Mouse (Mus musculus): ENCODE data around the gene Trim65. TPM values are rescaled to one million over a fixed set of nuclear protein-coding genes. Genes with fewer than 3 reads are reported as not detected.

Trim65 gene
- polyA plus RNA-seq, 1 experiment from 2014 or later, result 5.7 TPM

- Histone ChIP-seq H3K4me2 (no peak overlapping the region; the same call in 1 of the 2 replicates), H3K36me3 (peaks cover 11% of the 10 kb centered on the region; the same call in 1 of the 2 replicates), H3K9me3 (no peaks in the 10 kb centered on the region)
These were observed 30.4 kb upstream of the Trim65 start for GRCm38 (mm10) chr11:116161312-116161711.

DNA sequence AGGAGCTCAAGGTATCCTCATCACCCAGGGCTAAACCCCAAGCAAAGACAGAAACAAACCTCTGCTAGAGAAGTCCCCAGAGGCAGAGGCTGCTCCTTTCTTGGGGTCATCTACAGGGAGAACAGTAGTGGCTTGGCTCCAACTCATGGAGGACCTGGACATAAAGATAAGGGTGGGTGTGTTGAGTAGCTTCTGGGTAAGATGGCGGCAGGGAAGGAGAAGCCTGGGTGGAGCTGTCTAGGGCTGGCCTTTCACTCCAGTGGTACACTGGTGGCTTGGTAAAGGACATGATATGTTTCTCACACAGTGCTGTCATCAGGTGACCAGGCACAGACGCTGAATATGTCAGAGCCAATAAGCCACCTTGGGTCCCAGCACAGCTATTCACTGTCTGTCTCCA is 20.0 kb upstream of the Trim65 start:
- WGBS, result 91% methylated on average over 2 of the region's 2 CpGs
- no peaks in the 10 kb centered on the region; the same call in 1 of the 2 replicates for H3K4me1 ChIP-seq
- H3K27ac ChIP-seq, result no peak overlapping the region
- no peaks in the 10 kb centered on the region for H3K9me3 ChIP-seq
- peak; percentile 63; the same call in 1 of the 2 replicates for ATAC-seq (ENCODE audit: insufficient read depth, low FRiP score, low read depth)
- H3K27me3 ChIP-seq (replicated peaks), result no peaks in the 10 kb centered on the region
- no peak overlapping the region for H3K4me3 ChIP-seq (replicated peaks)
- no peak overlapping the region for H3K4me2 ChIP-seq
- peaks cover 51% of the 10 kb centered on the region for H3K36me3 ChIP-seq
- H3K9ac ChIP-seq, result no peak overlapping the region

More at GRCm38 (mm10) chr11:116161312-116161711, 30.4 kb upstream of the Trim65 start:
- H3K4me3 ChIP-seq (replicated peaks), result no peak overlapping the region
- H3K9ac ChIP-seq, result no peak overlapping the region
- 0 out of 2 replicates have a peak, but pooled peaks have one; percentile 27 for ATAC-seq (ENCODE audit: insufficient read depth, low FRiP score, low read depth)
- 42% methylated on average over 12 of the region's 12 CpGs for WGBS
- peaks cover 4% of the 10 kb centered on the region for H3K4me1 ChIP-seq
- no peaks in the 10 kb centered on the region for H3K27me3 ChIP-seq (replicated peaks)
- H3K27ac ChIP-seq, result peak overlapping the region; percentile 68; the same call in 1 of the 2 replicates

DNA sequence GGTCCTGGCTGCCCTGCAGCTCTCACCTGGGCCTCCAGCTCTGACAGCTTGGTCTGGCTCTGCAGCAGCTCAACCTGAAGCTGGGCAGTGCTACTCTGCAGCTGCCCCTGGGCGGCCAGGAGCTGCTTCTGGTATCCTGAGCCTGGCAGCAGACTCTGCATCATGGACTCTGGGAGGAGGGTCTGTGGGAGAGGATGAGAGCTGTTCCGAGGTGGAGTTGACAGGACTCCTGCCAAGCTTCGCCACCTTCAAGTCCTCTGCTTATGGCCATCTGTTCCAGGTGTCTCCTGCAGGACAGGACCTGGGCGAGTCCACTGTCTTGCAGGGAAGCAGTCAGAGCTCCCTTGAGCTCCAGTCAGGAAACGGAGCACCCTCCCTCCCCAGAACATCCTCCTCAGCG is 18.4 kb upstream of the Trim65 start:
- Histone ChIP-seq H3K27ac (no peak overlapping the region), H3K4me2 (no peak overlapping the region), H3K4me3 (replicated peaks) (no peak overlapping the region), H3K27me3 (replicated peaks) (no peaks in the 10 kb centered on the region), H3K9me3 (no peaks in the 10 kb centered on the region), H3K36me3 (peaks cover 56% of the 10 kb centered on the region), H3K9ac (no peak overlapping the region), H3K4me1 (no peaks in the 10 kb centered on the region; the same call in 1 of the 2 replicates)
- ATAC-seq (ENCODE audit: insufficient read depth, low FRiP score, low read depth), result no peak
- 77% methylated on average over 6 of the region's 6 CpGs for WGBS

DNA sequence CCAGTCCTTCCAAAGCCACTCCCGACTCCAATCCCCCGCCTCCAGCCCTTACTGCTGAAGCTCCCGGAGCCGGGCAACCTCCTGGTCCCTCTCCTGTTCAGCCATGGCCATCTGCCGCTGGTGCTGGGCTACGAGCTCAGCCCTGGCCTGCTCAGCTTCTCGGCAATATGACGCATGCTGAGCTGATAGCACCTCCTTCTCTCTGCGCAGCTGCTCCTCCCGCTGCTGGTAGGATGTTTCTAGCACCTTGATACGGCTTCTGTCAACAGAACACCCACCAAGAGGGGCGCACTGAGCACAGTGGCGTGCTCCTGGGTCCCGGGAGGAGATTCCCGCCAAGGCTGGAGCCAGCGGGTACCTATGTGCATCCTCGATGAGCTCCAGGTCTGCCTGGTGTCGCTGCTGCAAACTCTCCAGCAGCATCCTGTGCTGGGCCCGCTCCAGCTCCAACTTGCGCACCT is 17.9 kb upstream of the Trim65 start:
- no peaks in the 10 kb centered on the region for H3K9me3 ChIP-seq
- 56% methylated on average over 20 of the region's 20 CpGs for WGBS
- no peak overlapping the region for H3K4me2 ChIP-seq
- H3K9ac ChIP-seq, result no peak overlapping the region
- no peak for ATAC-seq (ENCODE audit: insufficient read depth, low FRiP score, low read depth)
- no peaks in the 10 kb centered on the region for H3K27me3 ChIP-seq (replicated peaks)
- no peak overlapping the region for H3K27ac ChIP-seq
- H3K36me3 ChIP-seq, result peaks cover 59% of the 10 kb centered on the region
- no peak overlapping the region for H3K4me3 ChIP-seq (replicated peaks)
- no peaks in the 10 kb centered on the region; the same call in 1 of the 2 replicates for H3K4me1 ChIP-seq

DNA sequence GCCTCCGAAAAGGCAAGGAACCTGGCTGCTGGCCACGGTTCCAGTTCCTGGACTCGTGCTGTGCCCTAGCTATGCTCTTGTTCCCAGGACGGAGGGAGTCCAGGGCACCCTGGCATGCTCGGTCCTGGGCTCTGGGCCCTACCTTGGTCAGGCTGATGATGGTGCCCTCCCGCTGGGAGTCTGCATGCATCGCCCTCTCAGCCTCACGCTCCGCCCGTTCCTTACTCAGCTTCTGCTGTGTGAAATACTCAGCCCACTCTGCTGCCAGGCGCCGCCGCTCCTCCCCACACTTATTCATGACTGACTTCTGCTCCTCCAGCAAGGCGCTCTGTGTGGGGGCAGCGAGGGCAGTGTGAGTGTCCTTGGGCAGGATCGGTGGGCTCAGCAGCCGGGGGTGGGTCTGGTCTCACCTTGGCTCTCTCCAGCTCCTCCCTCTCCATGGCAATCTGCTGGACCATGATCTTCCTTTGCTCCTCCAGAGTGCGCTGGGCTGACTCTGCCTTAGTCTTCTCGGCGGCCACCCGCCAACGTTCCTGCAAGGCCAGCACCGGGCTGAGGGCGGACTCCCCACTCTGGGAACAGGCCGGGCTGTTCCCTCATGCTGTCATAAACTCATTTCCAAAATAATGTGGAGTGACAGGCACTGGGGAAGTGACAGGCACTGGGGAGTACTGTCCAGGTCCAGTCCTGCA is 15.5 kb upstream of the Trim65 start:
- Histone ChIP-seq H3K4me1 (no peaks in the 10 kb centered on the region; the same call in 1 of the 2 replicates), H3K9me3 (no peaks in the 10 kb centered on the region), H3K9ac (no peak overlapping the region), H3K36me3 (peaks cover 60% of the 10 kb centered on the region), H3K27ac (peak overlapping the region; percentile 72; the same call in 1 of the 2 replicates), H3K27me3 (replicated peaks) (no peaks in the 10 kb centered on the region), H3K4me2 (no peak overlapping the region), H3K4me3 (replicated peaks) (no peak overlapping the region)
- 78% methylated on average over 25 of the region's 25 CpGs for WGBS
- no peak for ATAC-seq (ENCODE audit: insufficient read depth, low FRiP score, low read depth)

- H3K9me3 ChIP-seq, result no peaks in the 10 kb centered on the region
- H3K27ac ChIP-seq, result peak overlapping the region; percentile 72
- H3K4me2 ChIP-seq, result no peak overlapping the region
- ATAC-seq (ENCODE audit: insufficient read depth, low FRiP score, low read depth), result no peak
- WGBS, result 60% methylated on average over 18 of the region's 18 CpGs
- no peaks in the 10 kb centered on the region for H3K27me3 ChIP-seq (replicated peaks)
- H3K4me3 ChIP-seq (replicated peaks), result no peak overlapping the region
- no peaks in the 10 kb centered on the region; the same call in 1 of the 2 replicates for H3K4me1 ChIP-seq
- no peak overlapping the region for H3K9ac ChIP-seq
- peaks cover 57% of the 10 kb centered on the region for H3K36me3 ChIP-seq
These were observed 14.8 kb upstream of the Trim65 start for GRCm38 (mm10) chr11:116145481-116146293.

- Histone ChIP-seq H3K36me3 (peaks cover 42% of the 10 kb centered on the region), H3K9ac (no peak overlapping the region), H3K27me3 (replicated peaks) (no peaks in the 10 kb centered on the region), H3K4me2 (no peak overlapping the region), H3K4me1 (peaks cover 6% of the 10 kb centered on the region), H3K4me3 (replicated peaks) (no peak overlapping the region), H3K27ac (no peak overlapping the region), H3K9me3 (no peaks in the 10 kb centered on the region)
- ATAC-seq (ENCODE audit: insufficient read depth, low FRiP score, low read depth), result no peak
- 86% methylated on average over 3 of the region's 3 CpGs for WGBS
These were observed 12.5 kb upstream of the Trim65 start for GRCm38 (mm10) chr11:116143468-116143867.

- Histone ChIP-seq H3K27me3 (replicated peaks) (no peaks in the 10 kb centered on the region), H3K27ac (no peak overlapping the region), H3K9me3 (no peaks in the 10 kb centered on the region), H3K9ac (no peak overlapping the region), H3K4me3 (replicated peaks) (no peak overlapping the region), H3K36me3 (peaks cover 31% of the 10 kb centered on the region), H3K4me1 (peaks cover 10% of the 10 kb centered on the region), H3K4me2 (no peak overlapping the region)
- no peak for ATAC-seq (ENCODE audit: insufficient read depth, low FRiP score, low read depth)
- 68% methylated on average over 10 of the region's 10 CpGs for WGBS
These were observed 11.5 kb upstream of the Trim65 start for GRCm38 (mm10) chr11:116142211-116142991.

- H3K36me3 ChIP-seq, result peaks cover 14% of the 10 kb centered on the region
- no peaks in the 10 kb centered on the region for H3K9me3 ChIP-seq
- H3K9ac ChIP-seq, result peak within 1 kb of the TSS; percentile 80
- H3K4me2 ChIP-seq, result peak within 1 kb of the TSS; percentile 75
- H3K4me3 ChIP-seq (replicated peaks), result peak within 1 kb of the TSS; percentile 97
- peak; percentile 94 for ATAC-seq (ENCODE audit: insufficient read depth, low FRiP score, low read depth)
- H3K27ac ChIP-seq, result peak within 1 kb of the TSS; percentile 74
- H3K27me3 ChIP-seq (replicated peaks), result no peaks in the 10 kb centered on the region
- under 1% methylated on average over 60 of the region's 60 CpGs for WGBS
- peaks cover 10% of the 10 kb centered on the region for H3K4me1 ChIP-seq
These were observed 7.7 kb upstream of the Trim65 start, which contains the start of gene Mrpl38 for GRCm38 (mm10) chr11:116138468-116139138. TSS of gene Mrpl38 (minus strand) at chr11:116138868.

GRCm38 (mm10) chr11:116138096-116138467 is 7.2 kb upstream of the Trim65 start:
- Histone ChIP-seq H3K4me1 (peaks cover 10% of the 10 kb centered on the region), H3K27ac (peak overlapping the region; percentile 74), H3K4me2 (peak overlapping the region; percentile 75), H3K27me3 (replicated peaks) (no peaks in the 10 kb centered on the region), H3K9me3 (no peaks in the 10 kb centered on the region), H3K36me3 (peaks cover 9% of the 10 kb centered on the region), H3K9ac (peak overlapping the region; percentile 80), H3K4me3 (replicated peaks) (peak overlapping the region; percentile 97)
- no peak for ATAC-seq (ENCODE audit: insufficient read depth, low FRiP score, low read depth)
- WGBS, result 1% methylated on average over 20 of the region's 20 CpGs

GRCm38 (mm10) chr11:116134171-116134570 is 3.2 kb upstream of the Trim65 start:
- ATAC-seq (ENCODE audit: insufficient read depth, low FRiP score, low read depth), result no peak
- H3K4me1 ChIP-seq, result peaks cover 21% of the 10 kb centered on the region
- peaks cover 14% of the 10 kb centered on the region; the same call in 1 of the 2 replicates for H3K36me3 ChIP-seq

More at GRCm38 (mm10) chr11:116134171-116134570, 3.2 kb upstream of the Trim65 start:
- no peaks in the 10 kb centered on the region for H3K9me3 ChIP-seq
- no peak overlapping the region for H3K4me2 ChIP-seq
- H3K27ac ChIP-seq, result no peak overlapping the region
- H3K9ac ChIP-seq, result no peak overlapping the region
- no peaks in the 10 kb centered on the region for H3K27me3 ChIP-seq (replicated peaks)
- WGBS, result 80% methylated on average over 10 of the region's 10 CpGs
- no peak overlapping the region for H3K4me3 ChIP-seq (replicated peaks)
